Mouse (Mus musculus) heart, embryonic 12.5 days (tissue): Measurements from ENCODE around the gene B4galt3. TPM values are rescaled to one million over a fixed set of nuclear protein-coding genes. Genes with fewer than 3 reads are reported as not detected.

Experiments used
- ATAC-seq: fragments of 200-750 bp; cut with Nextera tagmentation; 2 replicates; pipeline ENCODE4 v1.8.0; 2017; ENCODE audit warnings: moderate TSS enrichment, moderate library complexity; ENCODE audit not compliant: insufficient number of reproducible peaks, low FRiP score
- H3K27ac ChIP-seq: fragments of 300-500 bp; sonication (generic); 2 replicates; pipeline ENCODE4 v1.5.1; 2016; ENCODE audit warnings: mild to moderate bottlenecking, moderate library complexity; ENCODE audit not compliant: poor library complexity, severe bottlenecking
- H3K27me3 ChIP-seq: fragments of 300-500 bp; sonication (generic); replicated peaks from 2 replicates; pipeline ENCODE4 v1.6.1; 2016; ENCODE audit warnings: mild to moderate bottlenecking, moderate library complexity
- H3K36me3 ChIP-seq: fragments of 300-500 bp; sonication (generic); 2 replicates; pipeline ENCODE4 v1.6.1; 2016; ENCODE audit warnings: mild to moderate bottlenecking, moderate library complexity
- H3K4me1 ChIP-seq: fragments of 300-500 bp; sonication (generic); replicated peaks from 2 replicates; pipeline ENCODE4 v1.6.1; 2016; ENCODE audit warnings: mild to moderate bottlenecking
- H3K4me2 ChIP-seq: fragments of 300-500 bp; sonication (generic); 2 replicates; pipeline ENCODE4 v1.6.1; 2016; ENCODE audit warnings: mild to moderate bottlenecking, moderate library complexity
- H3K4me3 ChIP-seq: fragments of 300-500 bp; sonication (generic); 2 replicates; pipeline ENCODE4 v1.5.1; 2016; ENCODE audit warnings: mild to moderate bottlenecking
- H3K9ac ChIP-seq: fragments of 300-500 bp; sonication (generic); 2 replicates; pipeline ENCODE4 v1.6.1; 2016; ENCODE audit warnings: mild to moderate bottlenecking, moderate library complexity
- H3K9me3 ChIP-seq: fragments of 300-500 bp; sonication (generic); replicated peaks from 2 replicates; pipeline ENCODE4 v1.6.1; 2016; ENCODE audit warnings: mild to moderate bottlenecking, moderate library complexity
- WGBS: fragments of 180-500 bp; shearing (Covaris S2); methylation state at CpG from one replicate; pipeline ENCODE4 v1.1.7; 2016; 5-methylcytosine and 5-hydroxymethylcytosine counted together
- polyA plus RNA-seq: library from polyadenylated mRNA; unstranded; fragments of >200 nt; fragmentation: Nextera tagmentation; extraction: Ambion mirVana; gene quantifications from 2 replicates; pipeline ENCODE4 v1.2.1, GENCODE M21; 2016

Gene B4galt3
- 49.5 and 56.1 TPM in 2 replicates for polyA plus RNA-seq

DNA sequence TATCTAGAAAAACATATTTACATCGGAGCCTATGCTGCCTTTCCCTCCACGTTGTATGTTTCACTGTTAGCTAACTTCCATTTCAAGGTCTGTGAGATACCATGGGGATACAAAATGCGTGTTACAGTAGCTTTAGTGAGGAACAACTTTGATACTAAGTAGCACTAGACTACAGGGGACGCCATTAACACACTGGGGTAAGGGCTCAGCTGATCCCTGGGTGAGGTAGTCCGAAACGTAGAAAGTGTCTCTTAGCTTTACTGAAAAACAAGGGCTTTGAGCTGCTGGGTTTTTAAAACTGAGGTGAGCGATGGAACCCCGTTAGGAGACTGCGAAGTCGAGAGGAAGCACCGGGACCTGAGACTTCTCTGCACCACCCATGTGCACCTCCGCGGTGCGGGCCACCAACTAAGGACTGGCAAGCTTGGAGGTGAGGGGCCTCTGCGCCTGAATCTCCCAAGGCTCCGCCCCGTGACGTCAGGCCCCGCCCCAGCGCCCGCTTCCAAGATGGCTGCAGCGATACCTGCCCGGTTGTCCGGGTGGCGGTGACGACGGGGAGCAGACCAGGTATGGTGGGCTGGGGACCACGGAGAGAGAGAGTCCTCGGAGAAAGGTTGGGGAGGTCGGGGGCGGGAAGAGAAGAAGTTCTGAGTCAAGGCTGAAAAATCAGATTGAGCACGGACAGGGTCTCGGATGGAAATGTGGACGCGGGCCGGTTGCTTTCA, at the start of gene B4galt3:
TSS of gene B4galt3 (plus strand) at position 481 of the 725 bp plus-strand sequence.
- Histone ChIP-seq H3K27me3 (no peaks in the 10 kb centered on the region), H3K4me3 (peak within 1 kb of the TSS; percentile 85), H3K36me3 (peaks cover 33% of the 10 kb centered on the region), H3K4me1 (peaks cover 12% of the 10 kb centered on the region), H3K27ac (peak within 1 kb of the TSS; percentile 43), H3K9ac (peak within 1 kb of the TSS; percentile 88), H3K9me3 (no peaks in the 10 kb centered on the region), H3K4me2 (peak within 1 kb of the TSS; percentile 95)
- ATAC-seq: peak; percentile 95
- 3% methylated on average over 36 of the region's 36 CpGs for WGBS

DNA sequence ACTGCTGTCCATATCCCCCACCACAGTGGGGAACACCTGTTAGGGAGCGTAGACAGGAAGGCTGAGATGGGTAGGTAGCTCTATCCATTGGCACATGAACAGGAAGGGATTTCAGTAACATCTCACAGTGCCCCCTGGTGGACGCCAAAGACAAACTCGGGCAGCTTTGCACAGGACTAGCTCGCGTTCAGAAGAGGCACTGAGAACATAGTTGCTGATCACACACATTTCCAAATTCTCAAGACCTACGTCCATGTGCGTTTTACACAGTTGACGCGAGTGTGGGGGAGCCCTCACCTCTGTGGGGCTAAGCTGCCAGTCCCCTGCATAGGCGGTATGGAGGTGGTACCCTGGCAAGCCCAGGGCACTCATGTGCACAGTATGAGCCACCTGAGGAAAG, 49.3 kb upstream of the B4galt3 start:
- no peak overlapping the region for H3K27ac ChIP-seq
- peaks cover 9% of the 10 kb centered on the region for H3K4me1 ChIP-seq
- ATAC-seq: peak; percentile 9; the same call in 1 of the 2 replicates
- peak overlapping the region; percentile 82 for H3K4me2 ChIP-seq
- H3K36me3 ChIP-seq: peaks cover 23% of the 10 kb centered on the region
- H3K9ac ChIP-seq: no peak overlapping the region
- 8% methylated on average over 10 of the region's 10 CpGs for WGBS
- no peak overlapping the region; the same call in 1 of the 2 replicates for H3K4me3 ChIP-seq
- no peaks in the 10 kb centered on the region for H3K27me3 ChIP-seq
- no peaks in the 10 kb centered on the region for H3K9me3 ChIP-seq

DNA sequence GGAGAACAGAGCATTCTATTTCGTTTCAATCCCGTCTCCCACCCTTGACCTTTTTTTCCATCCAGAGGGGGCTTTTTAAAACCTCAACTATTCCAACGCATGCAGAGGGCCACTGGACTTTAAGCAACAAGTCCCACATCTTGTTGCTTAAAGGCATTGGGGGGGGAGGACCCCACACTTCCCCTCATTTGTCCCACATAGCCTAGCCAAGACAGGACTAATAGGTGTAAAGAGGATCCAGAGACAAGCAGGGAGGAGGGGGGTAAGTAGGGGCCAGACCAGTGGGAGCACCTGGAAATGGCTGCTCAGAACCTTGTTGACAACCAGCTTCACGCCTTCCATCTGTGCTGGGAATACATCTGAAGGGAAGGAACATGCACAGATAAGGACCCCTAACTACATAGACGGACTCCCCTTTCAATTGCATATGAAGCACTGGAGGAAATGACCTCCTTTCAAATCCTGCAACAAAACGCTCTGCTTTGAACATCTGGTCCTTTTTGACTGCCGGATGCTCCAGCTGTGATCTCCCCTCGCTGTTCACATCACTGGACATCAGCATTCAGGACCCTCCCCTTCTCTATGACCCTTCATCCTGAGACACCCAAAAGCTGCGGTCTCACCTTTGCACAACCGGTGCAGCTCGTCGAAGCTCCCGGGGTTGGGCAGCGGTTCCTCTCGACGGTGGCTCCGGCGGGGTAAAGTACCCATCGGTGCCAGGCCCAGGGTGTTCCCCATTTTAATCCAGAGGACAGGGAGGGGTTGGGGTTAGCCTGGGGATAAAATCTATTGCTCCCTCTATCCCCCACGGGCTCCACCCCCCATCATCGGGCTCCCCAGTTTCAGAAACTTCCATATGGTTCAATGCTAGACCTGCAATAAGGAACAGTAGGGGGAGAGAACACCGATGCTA, 48.6 kb upstream of the B4galt3 start:
- ATAC-seq: peak; percentile 0; the same call in 1 of the 2 replicates
- 8% methylated on average over 22 of the region's 22 CpGs for WGBS
- Histone ChIP-seq H3K4me2 (peak overlapping the region; percentile 82), H3K9ac (peak overlapping the region; percentile 74), H3K27ac (peak overlapping the region; percentile 29; the same call in 1 of the 2 replicates), H3K4me1 (peaks cover 9% of the 10 kb centered on the region), H3K4me3 (peak overlapping the region; percentile 67), H3K36me3 (peaks cover 23% of the 10 kb centered on the region), H3K9me3 (no peaks in the 10 kb centered on the region), H3K27me3 (no peaks in the 10 kb centered on the region)

DNA sequence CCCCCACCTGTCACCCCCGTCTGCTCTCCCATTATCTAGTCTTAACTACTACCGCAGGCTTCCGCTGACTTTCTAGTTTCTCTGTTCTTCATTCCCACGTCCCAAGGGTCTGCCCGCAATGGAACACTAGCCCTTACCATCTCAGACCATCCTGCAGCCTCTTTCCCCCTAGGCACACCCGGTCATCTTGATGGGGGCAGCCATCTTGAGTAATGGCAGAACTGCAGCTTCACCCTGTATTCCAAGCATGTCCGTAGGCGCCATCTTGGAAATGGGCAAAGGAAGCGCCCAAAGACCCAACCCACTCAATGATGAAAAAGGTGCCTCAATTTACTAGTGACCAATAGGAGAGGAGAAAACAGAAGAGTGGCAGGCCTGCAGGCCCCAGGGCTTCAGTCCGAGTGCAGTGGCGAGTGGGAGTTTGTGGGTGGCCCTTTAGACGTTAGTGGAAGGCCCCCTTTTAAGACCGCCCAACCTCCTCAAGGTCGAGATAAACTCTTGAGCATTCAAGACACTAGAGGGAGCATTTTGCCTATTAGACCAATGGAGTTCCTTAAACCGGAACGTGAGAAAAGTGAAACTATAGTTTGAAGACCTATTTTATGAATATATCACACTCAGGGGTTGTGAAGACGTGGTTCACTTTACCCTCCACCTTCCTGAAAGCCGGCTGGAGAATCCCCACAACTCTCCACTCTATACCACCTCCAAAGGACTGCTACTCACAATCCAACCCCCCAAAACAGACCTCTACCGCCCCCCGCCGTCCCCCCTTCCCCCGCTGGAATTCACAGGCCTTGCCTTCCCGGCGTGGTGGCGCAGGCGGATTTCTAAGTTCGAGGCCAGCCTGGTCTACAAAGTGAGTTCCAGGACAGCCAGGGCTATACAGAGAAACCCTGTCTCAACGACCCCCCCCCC, 47.6 kb upstream of the B4galt3 start, which contains the start of gene Tomm40l:
TSS of gene Tomm40l (minus strand) at position 277 of the 918 bp plus-strand sequence.
- Histone ChIP-seq H3K36me3 (peaks cover 23% of the 10 kb centered on the region), H3K4me2 (peak within 1 kb of the TSS; percentile 82), H3K4me1 (peaks cover 9% of the 10 kb centered on the region), H3K27ac (peak within 1 kb of the TSS; percentile 72), H3K4me3 (peak within 1 kb of the TSS; percentile 67), H3K9ac (peak within 1 kb of the TSS; percentile 74), H3K27me3 (no peaks in the 10 kb centered on the region), H3K9me3 (no peaks in the 10 kb centered on the region)
- 1% methylated on average over 28 of the region's 28 CpGs for WGBS
- peak; percentile 97 for ATAC-seq

DNA sequence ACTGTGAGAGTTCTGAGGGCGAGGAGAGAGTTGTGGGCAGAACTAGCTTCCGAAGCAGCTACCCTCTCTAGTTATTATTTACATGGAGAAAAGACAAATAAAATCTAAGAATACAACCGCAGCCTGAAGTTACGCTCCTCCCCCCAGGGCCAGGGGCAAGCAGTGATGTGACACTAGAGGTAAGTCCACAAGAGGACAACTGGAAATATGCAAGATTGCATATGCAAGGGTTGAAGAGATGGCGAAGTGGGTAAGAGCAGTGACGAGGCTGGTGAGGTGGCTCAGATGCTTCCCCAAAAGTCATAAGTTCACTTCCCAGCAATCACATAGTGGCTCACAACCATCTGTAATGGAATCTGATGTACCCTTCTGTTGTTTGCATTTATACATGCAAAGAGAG, 47.0 kb upstream of the B4galt3 start:
- ATAC-seq: no peak
- Histone ChIP-seq H3K4me3 (peak overlapping the region; percentile 67), H3K27me3 (no peaks in the 10 kb centered on the region), H3K9ac (peak overlapping the region; percentile 46; the same call in 1 of the 2 replicates), H3K27ac (peak overlapping the region; percentile 72), H3K4me1 (peaks cover 9% of the 10 kb centered on the region), H3K4me2 (peak overlapping the region; percentile 61), H3K36me3 (peaks cover 23% of the 10 kb centered on the region), H3K9me3 (no peaks in the 10 kb centered on the region)
- 81% methylated on average over 6 of the region's 6 CpGs for WGBS

DNA sequence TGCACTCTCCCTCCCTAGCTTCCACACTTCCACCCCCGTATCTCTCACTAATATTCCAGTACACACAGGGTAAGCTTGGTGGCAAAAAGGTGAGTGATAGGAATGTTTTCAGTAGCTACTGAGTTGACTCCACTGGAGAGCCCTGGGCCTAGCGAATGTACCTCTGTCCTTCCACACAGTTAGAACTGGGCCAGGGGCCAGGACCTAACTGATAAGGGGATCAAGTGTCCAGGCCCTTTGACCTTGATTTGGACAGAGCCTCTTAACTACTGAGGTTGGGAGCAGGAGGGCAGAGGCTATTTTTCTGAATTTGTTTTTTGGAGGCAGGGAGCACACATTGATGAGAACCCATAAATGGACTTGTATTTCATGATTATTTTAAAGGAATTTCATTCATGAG, 46.3 kb upstream of the B4galt3 start:
- 50% methylated on average over 2 of the region's 2 CpGs for WGBS
- Histone ChIP-seq H3K4me1 (peaks cover 13% of the 10 kb centered on the region), H3K36me3 (peaks cover 17% of the 10 kb centered on the region), H3K27ac (no peak overlapping the region), H3K9ac (no peak overlapping the region), H3K27me3 (no peaks in the 10 kb centered on the region), H3K4me2 (no peak overlapping the region), H3K4me3 (no peak overlapping the region), H3K9me3 (no peaks in the 10 kb centered on the region)
- ATAC-seq: no peak

DNA sequence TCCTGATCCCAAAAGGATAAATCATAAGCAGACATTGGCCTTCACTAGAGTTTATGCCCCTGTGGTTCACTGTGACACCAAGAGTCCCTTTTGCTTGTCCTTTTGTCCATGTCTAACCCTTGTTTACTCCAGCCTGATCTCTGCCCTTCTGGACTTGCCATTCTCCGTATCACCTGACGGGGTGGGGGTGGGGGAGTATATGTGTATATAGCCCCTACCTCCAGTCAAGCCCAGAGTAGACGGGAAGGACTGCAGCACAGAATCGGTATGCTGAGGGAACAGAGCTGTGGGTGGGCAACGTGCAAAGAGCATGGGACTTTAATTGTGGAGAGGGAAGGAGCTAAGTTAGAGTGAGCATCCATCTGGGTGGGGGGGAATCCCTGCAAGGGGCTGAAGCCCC, 45.3 kb upstream of the B4galt3 start, which contains the start of gene Apoa2:
TSS of gene Apoa2 (plus strand) at position 198 of the 400 bp plus-strand sequence.
- WGBS: 83% methylated on average over 5 of the region's 5 CpGs

DNA sequence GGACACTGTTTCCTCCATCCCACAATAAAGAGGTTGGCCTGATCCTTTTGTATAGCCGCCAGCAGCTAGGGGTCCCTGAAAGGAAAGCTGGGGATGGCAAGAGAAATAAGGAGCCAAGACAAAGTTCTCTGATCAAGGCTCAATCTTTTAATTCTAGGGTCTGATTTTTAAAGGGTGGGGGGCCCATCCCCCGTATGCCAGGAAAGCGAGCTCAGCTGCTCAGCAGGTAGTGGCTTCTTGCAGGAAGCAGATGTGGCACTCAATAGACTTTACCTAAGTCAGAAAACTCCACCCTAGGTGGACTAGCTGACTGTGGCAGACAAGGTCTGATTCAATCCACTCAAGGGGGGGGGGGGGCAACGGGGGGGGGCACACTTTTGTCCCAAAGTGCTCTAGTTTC, 43.3 kb upstream of the B4galt3 start:
- no peak overlapping the region for H3K4me2 ChIP-seq
- no peaks in the 10 kb centered on the region for H3K9me3 ChIP-seq
- ATAC-seq: no peak
- no peak overlapping the region for H3K27ac ChIP-seq
- H3K9ac ChIP-seq: no peak overlapping the region
- H3K36me3 ChIP-seq: no peaks in the 10 kb centered on the region
- WGBS: 54% methylated on average over 4 of the region's 4 CpGs
- H3K4me1 ChIP-seq: peaks cover 4% of the 10 kb centered on the region; the same call in 1 of the 2 replicates
- no peak overlapping the region for H3K4me3 ChIP-seq
- no peaks in the 10 kb centered on the region for H3K27me3 ChIP-seq

More for the DNA sequence above, 45.3 kb upstream of the B4galt3 start, which contains the start of gene Apoa2:
- Histone ChIP-seq H3K4me3 (no peak within 1 kb of the TSS), H3K9ac (no peak within 1 kb of the TSS), H3K4me2 (no peak within 1 kb of the TSS), H3K4me1 (peaks cover 13% of the 10 kb centered on the region), H3K27ac (no peak within 1 kb of the TSS), H3K27me3 (no peaks in the 10 kb centered on the region), H3K36me3 (peaks cover 7% of the 10 kb centered on the region), H3K9me3 (no peaks in the 10 kb centered on the region)
- ATAC-seq: no peak

DNA sequence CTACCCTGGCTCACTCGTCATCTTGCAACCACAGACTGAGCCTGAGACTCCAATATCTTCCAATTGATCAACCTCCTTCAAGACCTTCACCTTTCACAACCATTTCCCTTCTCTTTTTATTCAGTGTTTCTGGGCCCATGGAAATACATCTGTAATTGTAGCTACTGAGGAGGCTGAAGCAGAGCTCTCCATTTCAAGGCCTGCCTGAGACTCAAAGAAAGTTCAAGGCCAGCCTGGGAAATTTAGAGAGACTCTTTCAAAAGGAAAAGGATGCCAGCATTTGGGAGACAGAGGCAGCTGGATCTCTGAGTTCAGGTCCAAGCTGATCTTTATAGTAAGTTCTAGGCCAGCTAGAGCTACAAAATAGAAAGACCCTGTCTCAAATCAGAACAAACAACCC, 42.2 kb upstream of the B4galt3 start:
- no peaks in the 10 kb centered on the region for H3K36me3 ChIP-seq
- no peak overlapping the region for H3K9ac ChIP-seq
- no peaks in the 10 kb centered on the region for H3K9me3 ChIP-seq
- no peak overlapping the region for H3K4me2 ChIP-seq
- H3K27me3 ChIP-seq: no peaks in the 10 kb centered on the region
- H3K4me1 ChIP-seq: peaks cover 4% of the 10 kb centered on the region; the same call in 1 of the 2 replicates
- no peak overlapping the region for H3K27ac ChIP-seq
- ATAC-seq: no peak
- H3K4me3 ChIP-seq: no peak overlapping the region
- 63% methylated on average over 1 of the region's 1 CpGs for WGBS

DNA sequence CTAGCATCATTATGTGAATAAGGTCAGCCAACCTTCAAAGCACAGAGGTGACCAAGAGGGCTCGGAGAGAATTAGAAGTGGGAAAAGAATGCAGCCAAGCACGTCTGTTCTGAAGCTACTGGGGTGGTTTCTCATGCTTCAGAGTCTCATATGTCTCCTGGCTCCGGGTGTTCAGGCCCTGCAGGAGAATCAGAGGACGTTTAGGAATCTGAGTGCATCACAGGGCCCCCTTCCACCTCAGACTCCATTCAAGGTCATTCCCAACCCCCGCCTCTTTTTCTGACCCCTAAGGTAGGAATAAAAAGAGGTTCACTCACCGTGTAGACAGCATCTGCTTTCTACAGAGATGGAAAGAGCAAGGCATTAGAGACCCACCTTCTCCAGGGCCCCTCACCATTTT, 40.4 kb upstream of the B4galt3 start:
- H3K36me3 ChIP-seq: peaks cover 12% of the 10 kb centered on the region

More for the DNA sequence above, 40.4 kb upstream of the B4galt3 start:
- Histone ChIP-seq H3K4me1 (peaks cover 19% of the 10 kb centered on the region), H3K9ac (no peak overlapping the region), H3K9me3 (no peaks in the 10 kb centered on the region), H3K4me2 (no peak overlapping the region), H3K27ac (no peak overlapping the region), H3K4me3 (no peak overlapping the region), H3K27me3 (no peaks in the 10 kb centered on the region)
- WGBS: 66% methylated on average over 6 of the region's 6 CpGs
- no peak for ATAC-seq
